Mouse (Mus musculus): ENCODE measurements around the gene Mknk1.

The Mknk1 gene

GRCm38 (mm10) chr4:115838696-115839641 lies at the start of gene Mknk1:
Gene Mknk1, plus strand, starts transcription at chr4:115839198.
- peak; percentile 81 for DNase-seq (ENCODE audit: low read depth)

GRCm38 (mm10) chr4:115790864-115791263 lies 48.1 kb upstream of the Mknk1 start:
- DNase-seq (ENCODE audit: low read depth), result no peak

GRCm38 (mm10) chr4:115795360-115795759 lies 43.6 kb upstream of the Mknk1 start:
- DNase-seq (ENCODE audit: low read depth), result no peak

- no peak for DNase-seq (ENCODE audit: low read depth)
Measured at GRCm38 (mm10) chr4:115799981-115800380, 39.0 kb upstream of the Mknk1 start.

GRCm38 (mm10) chr4:115812326-115812725 lies 26.7 kb upstream of the Mknk1 start:
- DNase-seq (ENCODE audit: low read depth), result no peak

- DNase-seq (ENCODE audit: low read depth), result no peak
Measured at GRCm38 (mm10) chr4:115815606-115816005, 23.4 kb upstream of the Mknk1 start.

GRCm38 (mm10) chr4:115820199-115820598 lies 18.8 kb upstream of the Mknk1 start:
- no peak for DNase-seq (ENCODE audit: low read depth)

GRCm38 (mm10) chr4:115820944-115821343 lies 18.1 kb upstream of the Mknk1 start:
- no peak for DNase-seq (ENCODE audit: low read depth)

GRCm38 (mm10) chr4:115821431-115821830 lies 17.6 kb upstream of the Mknk1 start:
- no peak for DNase-seq (ENCODE audit: low read depth)

GRCm38 (mm10) chr4:115821928-115822327 lies 17.1 kb upstream of the Mknk1 start:
- DNase-seq (ENCODE audit: low read depth), result no peak

GRCm38 (mm10) chr4:115824178-115824577 lies 14.8 kb upstream of the Mknk1 start:
- no peak for DNase-seq (ENCODE audit: low read depth)

GRCm38 (mm10) chr4:115825271-115825670 lies 13.7 kb upstream of the Mknk1 start:
- no peak for DNase-seq (ENCODE audit: low read depth)

GRCm38 (mm10) chr4:115827066-115827465 lies 11.9 kb upstream of the Mknk1 start:
- DNase-seq (ENCODE audit: low read depth), result no peak

GRCm38 (mm10) chr4:115827535-115827887 lies 11.5 kb upstream of the Mknk1 start:
- no peak for DNase-seq (ENCODE audit: low read depth)

GRCm38 (mm10) chr4:115827888-115828571 lies 11.0 kb upstream of the Mknk1 start, which contains the start of gene Mob3c:
Gene Mob3c, plus strand, starts transcription at chr4:115828092.
- peak; percentile 36 for DNase-seq (ENCODE audit: low read depth)

- no peak for DNase-seq (ENCODE audit: low read depth)
Measured at GRCm38 (mm10) chr4:115828572-115828902, 10.5 kb upstream of the Mknk1 start.

- DNase-seq (ENCODE audit: low read depth), result no peak
Measured at GRCm38 (mm10) chr4:115830491-115830890, 8.5 kb upstream of the Mknk1 start.

- no peak for DNase-seq (ENCODE audit: low read depth)
Measured at GRCm38 (mm10) chr4:115831221-115831620, 7.8 kb upstream of the Mknk1 start.

- DNase-seq (ENCODE audit: low read depth), result no peak
Measured at GRCm38 (mm10) chr4:115832040-115832439, 7.0 kb upstream of the Mknk1 start.

GRCm38 (mm10) chr4:115835576-115835975 lies 3.4 kb upstream of the Mknk1 start:
- DNase-seq (ENCODE audit: low read depth), result no peak

- no peak for DNase-seq (ENCODE audit: low read depth)
Measured at GRCm38 (mm10) chr4:115838196-115838595, 802 bp upstream of the Mknk1 start.

GRCm38 (mm10) chr4:115839956-115840355 lies 958 bp downstream of the Mknk1 start:
- no peak for DNase-seq (ENCODE audit: low read depth)

- no peak for DNase-seq (ENCODE audit: low read depth)
Measured at GRCm38 (mm10) chr4:115840842-115841241, 1.8 kb downstream of the Mknk1 start.
